Mouse (Mus musculus) MEL (cell line): ENCODE measurements around the gene Cfl1. TPM values are rescaled to one million over a fixed set of nuclear protein-coding genes. Genes with fewer than 3 reads are reported as not detected.
A peak's percentile ranks its signal among the peaks of the same experiment; 100 is the strongest.

Source experiments
- DNase-seq: peaks from one replicate; pipeline ENCODE4 v3.0.0; 2011; ENCODE audit warnings: low read depth, low spot score
- H3K27ac ChIP-seq: 2 replicates; pipeline ENCODE4 v1.5.1; 2012; ENCODE audit warnings: low read depth, mild to moderate bottlenecking, control low read depth, low read length, moderate library complexity; ENCODE audit not compliant: control insufficient read depth
- H3K27me3 ChIP-seq, 2 experiments: fragments of 150-350 bp in 1 of 2; sonication (generic) in 1 of 2; 2 replicates each; pipeline ENCODE4 v1.6.1; 2012; ENCODE audit warnings: low read length in 2 of 2, mild to moderate bottlenecking in 2 of 2, improper control_type of control experiment in 1 of 2, moderate library complexity in 1 of 2; ENCODE audit not compliant: insufficient read depth in 2 of 2, control insufficient read depth in 1 of 2
- H3K36me3 ChIP-seq, 2 experiments: 2 replicates each; pipeline ENCODE4 v1.6.1; 2012 to 2014; ENCODE audit warnings: low read length in 2 of 2, improper control_type of control experiment in 1 of 2, inconsistent platforms in 1 of 2, mild to moderate bottlenecking in 1 of 2; ENCODE audit not compliant: insufficient read depth in 2 of 2, control insufficient read depth in 1 of 2
- H3K4me1 ChIP-seq, 2 experiments: fragments of 150-350 bp in 1 of 2; sonication (generic) in 1 of 2; 2 replicates each; pipeline ENCODE4 v1.6.1; 2012; ENCODE audit warnings: low read length in 2 of 2, improper control_type of control experiment in 1 of 2, mild to moderate bottlenecking in 1 of 2; ENCODE audit not compliant: insufficient read depth in 2 of 2, control insufficient read depth in 1 of 2
- H3K4me3 ChIP-seq, 2 experiments: fragments of 150-350 bp in 1 of 2; sonication (generic) in 1 of 2; 2 replicates each; pipeline ENCODE4 v1.5.1; 2012; ENCODE audit warnings: low read depth in 2 of 2, low read length in 2 of 2, mild to moderate bottlenecking in 2 of 2, moderate library complexity in 2 of 2, control low read depth in 1 of 2, improper control_type of control experiment in 1 of 2; ENCODE audit not compliant: control insufficient read depth in 1 of 2, insufficient read depth in 1 of 2
- H3K79me2 ChIP-seq: 2 replicates; pipeline ENCODE4 v1.6.1; 2012; ENCODE audit warnings: mild to moderate bottlenecking, low read length, moderate library complexity; ENCODE audit not compliant: control insufficient read depth, poor library complexity, insufficient read depth
- H3K9ac ChIP-seq: 2 replicates; pipeline ENCODE4 v1.6.1; 2012; ENCODE audit warnings: low read depth, mild to moderate bottlenecking, control low read depth, low read length, moderate library complexity; ENCODE audit not compliant: control insufficient read depth, poor library complexity, severe bottlenecking
- H3K9me3 ChIP-seq: fragments of 150-350 bp; sonication (generic); replicated peaks from 2 replicates; pipeline ENCODE4 v1.6.1; 2012; ENCODE audit warnings: mild to moderate bottlenecking, low read length, improper control_type of control experiment, moderate library complexity; ENCODE audit not compliant: insufficient read depth
- BHLHE40 ChIP-seq: IDR thresholded peaks from 2 replicates; pipeline ENCODE4 v1.6.1; 2012; ENCODE audit warnings: low read depth, mild to moderate bottlenecking, inconsistent platforms, low read length, improper control_type of control experiment, borderline replicate concordance
- CHD1 ChIP-seq: IDR thresholded peaks from 2 replicates; pipeline ENCODE4 v1.6.1; 2012; ENCODE audit warnings: low read depth, mild to moderate bottlenecking, inconsistent platforms, low read length, improper control_type of control experiment
- CHD2 ChIP-seq: IDR thresholded peaks from 2 replicates; pipeline ENCODE4 v1.6.1; 2011; ENCODE audit warnings: low read length, improper control_type of control experiment
- E2F4 ChIP-seq: IDR thresholded peaks from 2 replicates; pipeline ENCODE4 v1.6.1; 2011; ENCODE audit warnings: low read depth, low read length, improper control_type of control experiment, borderline replicate concordance
- ETS1 ChIP-seq: IDR thresholded peaks from 2 replicates; pipeline ENCODE4 v1.6.1; 2012; ENCODE audit warnings: low read depth, mild to moderate bottlenecking, inconsistent platforms, low read length, improper control_type of control experiment, moderate library complexity
- GABPA ChIP-seq: IDR thresholded peaks from 2 replicates; pipeline ENCODE4 v1.6.1; 2012; ENCODE audit warnings: low read depth, mild to moderate bottlenecking, inconsistent platforms, low read length, improper control_type of control experiment, moderate library complexity
- GATA1 ChIP-seq: IDR thresholded peaks from 2 replicates; pipeline ENCODE4 v1.6.1; 2011; ENCODE audit warnings: low read depth, low read length, improper control_type of control experiment
- HCFC1 ChIP-seq: IDR thresholded peaks from 2 replicates; pipeline ENCODE4 v1.6.1; 2012; ENCODE audit warnings: low read depth, mild to moderate bottlenecking, inconsistent platforms, low read length, improper control_type of control experiment, moderate library complexity
- JUND ChIP-seq: IDR thresholded peaks from 2 replicates; pipeline ENCODE4 v1.6.1; 2011; ENCODE audit warnings: low read depth, mild to moderate bottlenecking, improper control_type of control experiment, low read length
- KAT2A ChIP-seq: conservative IDR thresholded peaks from 2 replicates; pipeline ENCODE4 v1.6.1; 2012; ENCODE audit warnings: low read depth, low read length, improper control_type of control experiment, inconsistent platforms
- MAFK ChIP-seq: IDR thresholded peaks from 2 replicates; pipeline ENCODE4 v1.6.1; 2011; ENCODE audit warnings: low read depth, mild to moderate bottlenecking, low read length, improper control_type of control experiment, borderline replicate concordance
- MAX ChIP-seq: IDR thresholded peaks from 2 replicates; pipeline ENCODE4 v1.6.1; 2011; ENCODE audit warnings: low read length, improper control_type of control experiment
- MAZ ChIP-seq: IDR thresholded peaks from 2 replicates; pipeline ENCODE4 v1.6.1; 2012; ENCODE audit warnings: low read depth, mild to moderate bottlenecking, inconsistent platforms, low read length, improper control_type of control experiment
- MEF2A ChIP-seq: IDR thresholded peaks from 2 replicates; pipeline ENCODE4 v1.6.1; 2014; ENCODE audit warnings: low read depth, mild to moderate bottlenecking, inconsistent platforms, low read length, improper control_type of control experiment; ENCODE audit not compliant: poor library complexity, insufficient replicate concordance, severe bottlenecking; ENCODE audit errors: extremely low read depth
- MXI1 ChIP-seq: IDR thresholded peaks from 2 replicates; pipeline ENCODE4 v1.6.1; 2011; ENCODE audit warnings: mild to moderate bottlenecking, low read depth, low read length, improper control_type of control experiment
- MYB ChIP-seq: IDR thresholded peaks from 2 replicates; pipeline ENCODE4 v1.6.1; 2011; ENCODE audit warnings: mild to moderate bottlenecking, low read depth, low read length, improper control_type of control experiment
- NELFE ChIP-seq: IDR thresholded peaks from 2 replicates; pipeline ENCODE4 v1.6.1; 2011; ENCODE audit warnings: low read depth, low read length, improper control_type of control experiment
- NRF1 ChIP-seq: IDR thresholded peaks from 2 replicates; pipeline ENCODE4 v1.6.1; 2014; ENCODE audit warnings: low read depth, mild to moderate bottlenecking, inconsistent platforms, low read length, improper control_type of control experiment, moderate library complexity; ENCODE audit not compliant: poor library complexity, insufficient read depth, severe bottlenecking
- POLR2AphosphoS2 ChIP-seq: IDR thresholded peaks from 2 replicates; pipeline ENCODE4 v1.6.1; 2011; ENCODE audit warnings: low read length, improper control_type of control experiment
- POLR2AphosphoS5 ChIP-seq: IDR thresholded peaks from 2 replicates; pipeline ENCODE4 v1.6.1; 2012; ENCODE audit warnings: low read depth, borderline replicate concordance, mild to moderate bottlenecking, inconsistent platforms, low read length, moderate library complexity, mixed read lengths
- RCOR1 ChIP-seq: IDR thresholded peaks from 2 replicates; pipeline ENCODE4 v1.6.1; 2012; ENCODE audit warnings: low read depth, mild to moderate bottlenecking, inconsistent platforms, low read length, improper control_type of control experiment
- SIN3A ChIP-seq: IDR thresholded peaks from 2 replicates; pipeline ENCODE4 v1.6.1; 2012; ENCODE audit warnings: low read length, improper control_type of control experiment, inconsistent platforms
- SMC3 ChIP-seq: IDR thresholded peaks from 2 replicates; pipeline ENCODE4 v1.6.1; 2011; ENCODE audit warnings: low read depth, low read length, improper control_type of control experiment
- TAL1 ChIP-seq: IDR thresholded peaks from 2 replicates; pipeline ENCODE4 v1.6.1; 2012; ENCODE audit warnings: mild to moderate bottlenecking, inconsistent platforms, low read length, moderate library complexity, mixed read lengths
- TBP ChIP-seq: IDR thresholded peaks from 2 replicates; pipeline ENCODE4 v1.8.0; 2011; ENCODE audit warnings: low read depth, low read length, improper control_type of control experiment
- TCF12 ChIP-seq: IDR thresholded peaks from 2 replicates; pipeline ENCODE4 v1.6.1; 2014; ENCODE audit warnings: low read depth, mild to moderate bottlenecking, inconsistent platforms, low read length, improper control_type of control experiment, moderate library complexity
- UBTF ChIP-seq: IDR thresholded peaks from 2 replicates; pipeline ENCODE4 v1.6.1; 2012; ENCODE audit warnings: low read depth, mild to moderate bottlenecking, inconsistent platforms, low read length, improper control_type of control experiment, moderate library complexity, borderline replicate concordance; ENCODE audit not compliant: insufficient read depth
- USF1 ChIP-seq: IDR thresholded peaks from 2 replicates; pipeline ENCODE4 v1.6.1; 2014; ENCODE audit warnings: low read depth, mild to moderate bottlenecking, inconsistent platforms, low read length, improper control_type of control experiment, moderate library complexity
- USF2 ChIP-seq, 2 experiments: IDR thresholded peaks; 2 replicates each; pipeline ENCODE4 v1.6.1; 2011 to 2012; ENCODE audit warnings: improper control_type of control experiment in 2 of 2, low read length in 2 of 2, borderline replicate concordance in 1 of 2, inconsistent platforms in 1 of 2, low read depth in 1 of 2, mild to moderate bottlenecking in 1 of 2; ENCODE audit not compliant: insufficient read depth in 1 of 2
- ZKSCAN1 ChIP-seq: IDR thresholded peaks from 2 replicates; pipeline ENCODE4 v1.6.1; 2012; ENCODE audit warnings: low read depth, mild to moderate bottlenecking, inconsistent platforms, low read length, improper control_type of control experiment, moderate library complexity
- ZNF384 ChIP-seq: IDR thresholded peaks from 2 replicates; pipeline ENCODE4 v1.6.1; 2012; ENCODE audit warnings: low read depth, mild to moderate bottlenecking, inconsistent platforms, low read length, improper control_type of control experiment
- polyA plus RNA-seq, 2 experiments: library from polyadenylated mRNA; stranded (reverse) in 1 of 2; unstranded in 1 of 2; fragments of >175 nt in 1 of 2; fragments of >200 nt in 1 of 2; gene quantifications; 2 replicates each; pipeline versions ENCODE4 v1.2.1 to v1.2.4; 2012; ENCODE audit warnings: low replicate concordance in 2 of 2, low read depth in 1 of 2; ENCODE audit not compliant: insufficient read length in 2 of 2, insufficient read depth in 1 of 2, missing spikeins in 1 of 2
- total RNA-seq: library from RNA; depleted of rRNA; stranded (reverse); fragments of 300-350 nt; gene quantifications from 2 replicates; pipeline ENCODE4 v1.2.3, GENCODE M21; 2012

The Cfl1 gene
- total and polyA plus RNA-seq, 3 experiments, result 880 to 2,037 TPM; not detected in 1

DNA sequence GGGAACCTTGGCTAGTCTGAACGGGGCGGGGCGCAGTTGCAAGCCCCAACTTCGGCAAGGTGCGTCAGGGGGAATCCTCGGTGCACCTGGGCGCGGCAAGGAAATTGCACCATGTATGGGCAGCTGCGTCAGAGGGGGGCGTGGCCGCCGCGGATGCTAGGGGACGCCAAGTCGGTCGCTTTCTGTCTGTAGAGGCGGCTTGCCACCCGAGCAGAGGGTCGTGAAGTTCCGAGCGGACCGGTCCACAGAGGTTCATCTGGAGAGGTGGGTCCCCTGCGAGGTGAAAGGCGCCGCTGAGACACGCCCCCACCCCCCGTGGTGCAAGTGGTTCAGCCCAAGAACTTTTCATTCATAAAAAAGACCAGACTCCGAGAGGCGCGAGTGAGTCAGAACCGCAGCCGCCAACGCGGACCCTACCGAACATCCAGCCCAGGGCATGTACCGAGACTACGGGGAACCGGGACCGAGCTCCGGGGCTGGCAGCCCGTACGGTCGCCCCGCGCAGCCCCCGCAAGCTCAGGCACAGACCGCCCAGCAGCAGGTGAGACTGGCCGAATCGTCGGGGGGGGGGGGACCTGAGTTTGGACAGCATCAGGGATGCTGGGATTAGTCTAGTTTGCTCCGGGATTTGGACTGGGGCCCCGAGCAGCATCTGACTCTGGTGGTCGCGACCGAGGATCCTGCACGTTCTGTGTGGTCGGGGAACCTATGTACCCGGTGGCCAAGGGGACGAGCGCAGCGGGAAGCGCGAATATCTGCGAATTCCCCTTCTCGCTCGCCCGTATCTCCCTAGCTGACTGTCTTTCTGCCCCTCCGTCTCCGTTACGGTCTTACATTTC lies 42.5 kb upstream of the Cfl1 start, which contains the start of gene Fosl1 (continued):
- 0 out of 2 replicates have a peak, but pooled peaks have one; percentile 2 for TF ChIP-seq SMC3

- H3K4me1 ChIP-seq, result peaks cover 0 to 25% of the 10 kb centered on the region in 2 experiments; a peak in 3 of 4 replicates
- peak overlapping the region; percentile 20; the same call in 1 of the 2 replicates for H3K27ac ChIP-seq
- H3K9me3 ChIP-seq, result no peaks in the 10 kb centered on the region
- H3K27me3 ChIP-seq, result no peaks in the 10 kb centered on the region
- H3K9ac ChIP-seq, result peak overlapping the region; percentile 64
- H3K79me2 ChIP-seq, result peaks cover 6% of the 10 kb centered on the region; the same call in 1 of the 2 replicates
- H3K4me3 ChIP-seq, result peak overlapping the region; percentile 80 to 81
- peak; percentile 70 for DNase-seq
- H3K36me3 ChIP-seq, result peaks cover 0 to 4% of the 10 kb centered on the region in 2 experiments; a peak in 2 of 4 replicates
- TF ChIP-seq GATA1, result no peak
- no peak for TF ChIP-seq CHD2
- no peak for TF ChIP-seq TBP
- no peak for TF ChIP-seq MYB
- peak; percentile 53; the same call in 1 of the 2 replicates for TF ChIP-seq BHLHE40
- no peak for TF ChIP-seq TCF12
- TF ChIP-seq ZKSCAN1, result no peak
- no peak for TF ChIP-seq SMC3
- TF ChIP-seq RCOR1, result no peak
- no peak for TF ChIP-seq NRF1
- TF ChIP-seq NELFE, result no peak
- no peak for TF ChIP-seq USF2 (IDR thresholded peaks at IDR 0.05; ENCODE audit: borderline replicate concordance in 1 of 2, insufficient read depth in 1 of 2, low read depth in 1 of 2, low read length in 2 of 2)
- TF ChIP-seq POLR2AphosphoS5, result no peak
- TF ChIP-seq MAZ, result no peak; the same call in 1 of the 2 replicates
- no peak for TF ChIP-seq GABPA
- TF ChIP-seq JUND, result no peak
- no peak for TF ChIP-seq ZNF384
- TF ChIP-seq TAL1, result no peak
- TF ChIP-seq MAFK, result no peak
- no peak for TF ChIP-seq UBTF
- no peak for TF ChIP-seq SIN3A
- TF ChIP-seq HCFC1, result no peak
- TF ChIP-seq CHD1, result no peak
- no peak for TF ChIP-seq E2F4
- TF ChIP-seq MXI1, result peak; percentile 35; the same call in 1 of the 2 replicates
- no peak for TF ChIP-seq POLR2AphosphoS2
- TF ChIP-seq MAX, result peak; percentile 96
- no peak for TF ChIP-seq KAT2A
- peak; percentile 31; the same call in 1 of the 2 replicates for TF ChIP-seq ETS1
- TF ChIP-seq MEF2A, result no peak
- no peak for TF ChIP-seq USF1
Observed at GRCm38 (mm10) chr19:5448354-5449150, 41.7 kb upstream of the Cfl1 start.
